Mouse (Mus musculus) spleen, postnatal 4 days (tissue): ENCODE measurements around the gene Erp27.
"Not testable (repeated sequence)": the region's sequence is repeated elsewhere in the genome, so short reads cannot be mapped to it uniquely, and the experiment has no call there.

Source experiments
- DNase-seq, 2 experiments: peaks; one replicate each; pipeline ENCODE4 v3.0.0; 2022; ENCODE audit warnings: low spot score in 2 of 2

The Erp27 gene

GRCm38 (mm10) chr6:136922080-136922479 is at the start of gene Erp27:
Gene Erp27 (minus strand): TSS chr6:136922180.
- no peak for DNase-seq

- not testable (repeated sequence) for DNase-seq
These were observed 46.9 kb upstream of the Erp27 start for GRCm38 (mm10) chr6:136968877-136969276.

- DNase-seq: no peak
These were observed 45.5 kb upstream of the Erp27 start for GRCm38 (mm10) chr6:136967466-136967865.

- DNase-seq: no peak
These were observed 43.9 kb upstream of the Erp27 start for GRCm38 (mm10) chr6:136965912-136966311.

- DNase-seq: peak in 1 of 2 experiments; percentile 29
These were observed 42.9 kb upstream of the Erp27 start for GRCm38 (mm10) chr6:136964609-136965510.

- DNase-seq: no peak
These were observed 41.0 kb upstream of the Erp27 start for GRCm38 (mm10) chr6:136962957-136963356.

GRCm38 (mm10) chr6:136959131-136959530 is 37.2 kb upstream of the Erp27 start:
- DNase-seq: no peak

GRCm38 (mm10) chr6:136957062-136957461 is 35.1 kb upstream of the Erp27 start:
- no peak for DNase-seq

- no peak for DNase-seq
These were observed 33.3 kb upstream of the Erp27 start for GRCm38 (mm10) chr6:136955240-136955639.

- DNase-seq: no peak
These were observed 32.7 kb upstream of the Erp27 start for GRCm38 (mm10) chr6:136954715-136955114.

GRCm38 (mm10) chr6:136954192-136954591 is 32.2 kb upstream of the Erp27 start:
- DNase-seq: no peak

GRCm38 (mm10) chr6:136952930-136953329 is 30.9 kb upstream of the Erp27 start:
- no peak for DNase-seq

- no peak for DNase-seq
These were observed 28.2 kb upstream of the Erp27 start for GRCm38 (mm10) chr6:136950171-136950570.

- no peak for DNase-seq
These were observed 25.7 kb upstream of the Erp27 start for GRCm38 (mm10) chr6:136947716-136948115.

GRCm38 (mm10) chr6:136946943-136947342 is 25.0 kb upstream of the Erp27 start:
- DNase-seq: no peak

- peak; percentile 50 to 71 for DNase-seq
These were observed 24.3 kb upstream of the Erp27 start for GRCm38 (mm10) chr6:136946241-136946640.

- DNase-seq: no peak
These were observed 22.5 kb upstream of the Erp27 start for GRCm38 (mm10) chr6:136944511-136944910.

GRCm38 (mm10) chr6:136943392-136943791 is 21.4 kb upstream of the Erp27 start:
- no peak for DNase-seq

GRCm38 (mm10) chr6:136942280-136942679 is 20.3 kb upstream of the Erp27 start:
- DNase-seq: no peak

GRCm38 (mm10) chr6:136941051-136942021 is 19.4 kb upstream of the Erp27 start, which contains the start of gene Arhgdib:
Gene Arhgdib (minus strand): TSS chr6:136941899.
- DNase-seq: peak; percentile 38 to 71

- DNase-seq: peak in 1 of 2 experiments; percentile 28
These were observed 18.4 kb upstream of the Erp27 start for GRCm38 (mm10) chr6:136940188-136940960.
